Mouse (Mus musculus) cerebellum, adult 11 months (tissue): ENCODE measurements around the gene Zkscan8.
"Not testable (repeated sequence)": the region's sequence is repeated elsewhere in the genome, so short reads cannot be mapped to it uniquely, and the experiment has no call there.

ENCODE experiments used
- DNase-seq: peaks from one replicate; pipeline ENCODE4 v3.0.0; 2022

The Zkscan8 gene

GRCm38 (mm10) chr13:21530781-21531201, at the start of gene Zkscan8:
Zkscan8 (minus strand) TSS chr13:21531120.
- DNase-seq = peak; percentile 84

DNA sequence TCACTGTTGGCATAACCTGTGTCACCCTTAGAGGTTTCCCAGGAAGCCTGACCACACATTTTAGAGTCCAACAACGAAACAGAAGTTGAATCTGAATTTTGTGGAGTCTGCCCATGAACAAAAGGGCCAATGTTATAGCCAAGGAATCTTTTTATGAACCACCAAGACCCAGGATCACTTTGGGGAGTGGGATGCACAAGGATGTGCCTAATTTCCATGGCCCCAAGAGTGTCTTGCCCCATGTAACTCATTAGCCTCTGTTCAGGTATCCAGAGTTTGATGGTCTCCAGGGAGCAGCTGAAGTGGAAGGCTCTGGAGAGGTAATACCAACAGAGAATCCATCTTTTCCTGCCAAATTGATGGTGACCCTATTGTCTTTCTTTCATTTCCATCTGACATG, 28.9 kb upstream of the Zkscan8 start, which contains the start of gene Olfr1535:
TSS of gene Olfr1535 (minus strand) at position 101 of the 400 bp plus-strand sequence.
- no peak for DNase-seq

DNA sequence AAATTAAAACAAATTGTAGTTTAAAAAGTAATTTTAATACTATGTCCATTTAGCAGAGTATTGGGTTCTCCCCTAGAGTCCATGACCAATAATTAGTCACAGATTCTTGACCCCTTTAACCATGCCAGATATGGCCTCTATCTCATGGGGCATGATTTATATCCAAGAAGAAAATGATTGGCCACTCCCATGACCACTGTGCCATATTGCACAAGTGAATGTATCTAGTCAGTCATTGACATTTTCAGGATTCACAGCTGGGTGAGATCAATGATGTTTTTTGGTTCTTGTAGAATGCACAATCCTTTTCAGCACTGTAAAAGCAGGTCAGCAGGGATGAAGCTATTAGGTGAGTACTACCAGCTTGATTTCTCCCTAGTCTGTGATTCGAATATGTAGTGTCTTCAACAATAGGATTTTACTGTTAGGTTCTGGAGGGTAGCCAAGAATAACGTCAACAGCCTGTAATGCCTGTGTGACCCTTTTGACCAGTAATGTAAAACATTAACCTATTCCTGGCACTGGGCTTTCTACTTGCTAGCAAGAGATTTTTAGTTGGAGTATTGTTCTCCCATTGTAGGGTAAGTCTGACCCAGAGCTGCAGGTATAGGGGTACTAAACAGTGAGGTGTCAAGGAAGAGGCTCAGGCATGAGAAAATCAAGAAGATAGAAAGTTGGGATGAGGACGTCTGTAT, 19.6 kb upstream of the Zkscan8 start:
- no peak for DNase-seq

- no peak for DNase-seq
Measured at GRCm38 (mm10) chr13:21549487-21549886, 18.6 kb upstream of the Zkscan8 start.

- no peak for DNase-seq
Measured at GRCm38 (mm10) chr13:21542708-21543107, 11.8 kb upstream of the Zkscan8 start, which contains the start of gene Olfr1366. Olfr1366 (minus strand) TSS chr13:21542808.

- DNase-seq = no peak
Measured at GRCm38 (mm10) chr13:21530136-21530535, 784 bp downstream of the Zkscan8 start.

DNA sequence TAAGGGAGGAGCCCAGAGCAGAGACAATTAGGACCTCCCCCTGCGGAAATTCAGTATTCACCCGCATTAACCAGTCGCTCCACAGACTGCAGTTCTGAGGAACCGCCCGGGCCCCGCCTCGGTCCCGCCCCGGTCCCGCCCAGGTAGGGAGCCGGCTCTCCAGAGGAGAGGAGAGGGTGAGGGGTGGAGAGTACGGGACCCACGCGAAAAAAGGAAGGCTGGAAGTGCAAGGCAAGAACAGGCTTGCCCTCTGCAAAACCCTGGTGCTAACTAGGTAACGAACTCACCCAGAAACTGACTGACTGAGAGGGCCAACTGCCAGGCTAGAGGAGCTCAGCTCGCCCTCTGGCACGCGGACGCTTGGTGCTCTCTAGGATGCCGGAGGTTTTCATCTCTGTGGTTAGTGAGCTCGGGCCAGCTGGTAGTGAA, 24.7 kb downstream of the Zkscan8 start:
- DNase-seq = peak; percentile 75

GRCm38 (mm10) chr13:21502296-21502695, 28.6 kb downstream of the Zkscan8 start:
- DNase-seq = no peak

DNA sequence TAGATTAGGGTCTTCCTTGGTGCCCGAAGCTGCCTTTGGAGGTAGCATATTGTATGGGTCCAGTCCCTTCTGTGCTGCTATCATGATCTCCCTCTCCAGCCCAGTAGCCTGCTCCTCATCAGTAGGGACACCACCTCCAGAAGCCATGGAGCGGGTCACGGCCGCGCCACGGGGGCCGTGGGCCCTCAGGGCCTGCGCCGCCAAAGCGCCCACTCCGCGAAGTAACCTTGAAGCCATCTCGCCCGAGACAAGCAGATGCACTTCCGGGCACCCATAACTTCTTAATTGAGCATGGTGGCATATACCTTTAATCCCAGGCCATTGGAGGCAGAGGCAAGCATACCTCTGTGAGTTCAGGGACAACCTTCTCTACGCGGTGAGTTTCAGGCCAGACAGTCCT, 29.7 kb downstream of the Zkscan8 start, which contains the start of gene Gm11273:
TSS of gene Gm11273 (minus strand) at position 237 of the 400 bp plus-strand sequence.
- not testable (repeated sequence) for DNase-seq

DNA sequence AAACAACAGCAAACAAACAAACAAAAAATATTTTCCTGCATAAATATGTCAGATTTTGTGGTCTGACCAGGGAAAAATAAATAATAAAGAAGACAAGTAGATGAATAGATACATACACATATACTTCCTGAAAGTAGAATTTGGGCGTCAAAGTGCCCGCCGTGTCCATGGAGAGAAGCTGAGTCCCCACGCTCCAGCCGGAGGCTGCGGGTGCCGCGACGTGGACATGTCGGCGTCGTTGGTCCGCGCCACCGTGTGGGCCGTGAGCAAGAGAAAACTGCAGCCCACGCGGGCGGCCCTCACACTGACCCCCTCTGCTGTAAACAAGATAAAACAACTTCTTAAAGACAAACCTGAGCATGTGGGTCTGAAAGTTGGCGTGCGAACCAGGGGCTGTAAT, 35.8 kb downstream of the Zkscan8 start, which contains the start of gene AK157302:
TSS of gene AK157302 (plus strand) at position 144 of the 400 bp plus-strand sequence.
- DNase-seq = peak; percentile 7

GRCm38 (mm10) chr13:21492847-21493246, 38.1 kb downstream of the Zkscan8 start:
- DNase-seq = no peak

GRCm38 (mm10) chr13:21486881-21487280, 44.0 kb downstream of the Zkscan8 start:
- no peak for DNase-seq

DNA sequence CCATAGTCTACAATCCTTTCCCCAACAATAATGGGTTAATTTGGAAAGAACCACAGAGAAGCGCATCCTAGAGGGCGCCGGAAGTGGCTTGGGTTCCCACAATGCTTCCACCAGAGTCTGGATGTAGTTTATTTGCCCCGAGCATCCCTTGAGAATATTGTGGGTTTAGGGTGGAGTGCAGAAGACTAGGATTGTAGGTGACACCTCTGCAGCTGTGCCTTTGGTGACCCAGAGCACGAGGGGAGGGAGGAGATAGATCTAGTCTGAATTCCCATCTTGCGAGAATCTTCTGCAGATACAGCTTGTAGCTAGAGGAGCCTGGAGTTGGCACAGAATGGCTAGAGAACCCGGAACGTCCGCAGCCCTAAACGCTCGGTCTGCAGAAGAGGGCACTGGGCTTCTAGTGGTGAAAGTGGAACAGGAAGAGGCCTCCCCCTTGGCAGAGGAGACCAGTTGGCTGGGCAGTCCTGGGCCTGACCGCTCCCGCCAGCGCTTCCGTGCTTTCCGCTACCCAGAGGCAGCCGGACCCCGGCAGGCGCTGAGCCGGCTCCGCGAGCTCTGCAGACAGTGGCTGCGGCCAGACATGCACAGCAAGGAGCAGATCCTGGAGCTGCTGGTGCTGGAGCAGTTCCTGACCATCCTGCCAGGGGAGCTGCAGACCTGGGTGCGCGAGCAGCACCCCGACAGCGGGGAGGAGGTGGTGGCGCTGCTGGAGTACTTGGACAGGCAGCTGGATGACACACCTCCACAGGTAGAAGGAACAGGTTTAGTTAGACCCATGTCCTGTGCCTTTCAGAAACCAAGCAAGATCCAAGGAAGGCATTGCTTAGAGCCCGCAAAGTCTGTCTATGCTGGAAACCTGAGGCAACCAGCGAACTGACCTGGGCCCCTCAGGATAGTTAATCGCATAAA, 51.9 kb downstream of the Zkscan8 start, which contains the start of the genes Zkscan4 and Gm10065:
TSS of gene Zkscan4 (plus strand) at position 149 of the 912 bp plus-strand sequence.
TSS of gene Gm10065 (minus strand) at position 683 of the 912 bp plus-strand sequence.
- DNase-seq = peak; percentile 65

DNA sequence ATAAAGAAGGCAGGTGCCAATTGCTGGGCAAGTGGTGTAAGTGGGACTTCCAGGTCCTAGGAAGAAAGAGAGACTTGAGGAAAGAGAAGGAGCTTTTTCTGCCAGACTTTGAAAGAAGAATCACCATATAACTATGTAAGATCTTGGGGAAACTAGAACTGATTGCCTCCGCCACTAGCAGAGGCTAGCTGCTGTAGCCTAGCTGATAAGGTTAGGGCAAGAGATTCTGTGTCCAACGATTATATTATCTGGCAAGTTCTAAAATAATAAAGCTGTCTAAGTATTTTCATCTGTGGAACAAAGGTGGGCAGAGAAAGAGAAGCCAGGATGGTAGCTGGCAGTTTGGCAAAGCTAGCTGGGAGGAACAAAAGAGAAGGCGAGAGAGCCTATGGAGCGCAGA, 58.5 kb downstream of the Zkscan8 start:
- no peak for DNase-seq

GRCm38 (mm10) chr13:21469097-21469496, 61.8 kb downstream of the Zkscan8 start:
- DNase-seq = no peak

DNA sequence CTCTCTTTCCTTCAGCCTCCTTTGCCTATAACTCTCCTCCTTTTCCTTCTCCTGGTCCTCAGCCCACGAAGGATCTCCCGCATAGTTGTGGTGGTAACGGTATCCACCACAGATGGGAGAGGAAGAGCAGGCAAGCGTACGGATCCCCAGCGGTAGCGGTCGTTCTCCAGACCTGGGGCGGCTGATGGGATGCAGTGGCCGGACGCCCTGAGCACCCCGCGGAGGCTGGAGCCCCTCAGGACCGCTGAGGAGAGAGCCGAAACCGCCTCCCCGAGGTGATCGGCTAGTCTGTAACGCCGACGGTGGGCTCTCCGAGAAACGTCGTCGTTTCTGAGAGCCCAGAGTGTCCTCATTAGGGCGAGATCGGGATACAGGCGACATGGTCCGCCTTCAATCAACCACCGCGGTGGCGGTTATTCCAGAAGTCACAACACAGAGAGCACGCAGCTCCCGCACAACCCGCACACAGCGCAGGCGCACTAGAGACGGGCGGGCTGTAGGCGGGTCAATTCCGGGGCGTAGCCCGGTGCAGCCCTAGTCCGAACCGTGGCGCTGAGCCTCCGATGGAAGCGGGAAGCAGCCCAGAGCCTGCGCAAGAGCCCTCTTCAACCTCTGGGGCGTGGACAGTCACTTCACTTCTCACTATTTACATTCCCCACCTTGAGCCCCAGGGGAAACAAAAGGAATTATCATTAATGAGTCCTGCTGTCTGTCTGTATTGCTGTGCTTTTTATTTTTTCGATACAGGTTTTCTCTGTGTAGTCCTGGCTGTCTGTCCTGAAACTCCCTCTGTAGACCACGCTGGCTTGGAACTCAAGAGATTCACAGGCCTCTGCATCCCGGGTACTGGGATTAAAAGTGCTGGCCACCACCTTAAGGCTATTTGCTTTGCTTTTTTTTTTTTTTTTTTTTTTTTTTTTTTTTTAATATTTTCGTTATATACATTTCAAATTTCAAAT, 62.6 kb downstream of the Zkscan8 start, which contains the start of gene Nkapl:
TSS of gene Nkapl (minus strand) at position 449 of the 959 bp plus-strand sequence.
- DNase-seq = peak; percentile 83

- DNase-seq = no peak
Measured at GRCm38 (mm10) chr13:21467336-21467735, 63.6 kb downstream of the Zkscan8 start.
